Mouse (Mus musculus) liver, adult 2 months (tissue): ENCODE results near the gene Uhrf1bp1l. TPM values are rescaled to one million over a fixed set of nuclear protein-coding genes. Genes with fewer than 3 reads are reported as not detected.
"Not testable (repeated sequence)": the region's sequence is repeated elsewhere in the genome, so short reads cannot be mapped to it uniquely, and the experiment has no call there.

Experiments
- DNase-seq: peaks from one replicate; pipeline ENCODE4 v3.0.0-alpha.2; 2011; ENCODE audit warnings: low read depth, low spot score; ENCODE audit errors: extremely low read depth
- H3K27ac ChIP-seq: fragments of 200-500 bp; replicated peaks from 2 replicates; pipeline ENCODE4 v1.5.1; 2012; ENCODE audit warnings: low read depth, mild to moderate bottlenecking, control low read depth, inconsistent platforms, low read length; ENCODE audit not compliant: insufficient read depth
- H3K27me3 ChIP-seq: fragments of 200-500 bp; 2 replicates; pipeline ENCODE4 v1.6.1; 2012; ENCODE audit warnings: mild to moderate bottlenecking, moderate library complexity, low read length, inconsistent platforms; ENCODE audit not compliant: control insufficient read depth, insufficient read depth
- H3K36me3 ChIP-seq: fragments of 200-500 bp; 2 replicates; pipeline ENCODE4 v1.6.1; 2012; ENCODE audit warnings: low read length, inconsistent platforms; ENCODE audit not compliant: control insufficient read depth, insufficient read depth
- H3K4me1 ChIP-seq: fragments of 200-500 bp; 2 replicates; pipeline ENCODE4 v1.6.1; 2011; ENCODE audit warnings: low read length; ENCODE audit not compliant: control insufficient read depth, insufficient read depth
- H3K4me3 ChIP-seq: fragments of 200-500 bp; 2 replicates; pipeline ENCODE4 v1.5.1; 2011; ENCODE audit warnings: low read depth, mild to moderate bottlenecking, control low read depth, low read length, moderate library complexity; ENCODE audit not compliant: insufficient read depth
- H3K79me2 ChIP-seq: fragments of 200-500 bp; 2 replicates; pipeline ENCODE4 v1.6.1; 2012; ENCODE audit warnings: inconsistent platforms, mild to moderate bottlenecking, low read length, moderate library complexity; ENCODE audit not compliant: control insufficient read depth, insufficient read depth
- H3K9ac ChIP-seq: fragments of 200-500 bp; 2 replicates; pipeline ENCODE4 v1.6.1; 2012; ENCODE audit warnings: low read depth, mild to moderate bottlenecking, control low read depth, inconsistent platforms, low read length
- CTCF ChIP-seq: fragments of 200-500 bp; IDR thresholded peaks from 2 replicates; pipeline ENCODE4 v1.5.1; 2011; ENCODE audit warnings: low read depth, low read length, control low read depth
- POLR2A ChIP-seq: fragments of 200-500 bp; IDR thresholded peaks from 2 replicates; pipeline ENCODE4 v1.6.1; 2011; ENCODE audit warnings: low read length, control low read depth; ENCODE audit not compliant: insufficient read depth; ENCODE audit errors: extremely low read depth
- WGBS: fragments of 180-500 bp; shearing (Covaris S2); methylation state at CpG from one replicate; pipeline ENCODE4 v1.1.7; 2018; 5-methylcytosine and 5-hydroxymethylcytosine counted together
- polyA plus RNA-seq: library from polyadenylated mRNA; depleted of rRNA; stranded (reverse); fragments of >200 nt; gene quantifications from 2 replicates; pipeline ENCODE4 v1.2.3, GENCODE M21; 2012; rRNA removed
- total RNA-seq: library from RNA; depleted of rRNA; stranded (reverse); fragments of >200 nt; gene quantifications from 2 replicates; pipeline ENCODE4 v1.2.3, GENCODE M21; 2014; rRNA removed

Gene Uhrf1bp1l
- 38.6 and 40.8 TPM in 2 replicates for total RNA-seq
- polyA plus RNA-seq: 16.0 and 16.5 TPM in 2 replicates

- no peak for TF ChIP-seq CTCF
- peak; percentile 90; the same call in 1 of the 2 replicates for TF ChIP-seq POLR2A
- H3K36me3 ChIP-seq: no peaks in the 10 kb centered on the region
- DNase-seq: peak; percentile 77
- under 1% methylated on average over 85 of the region's 85 CpGs for WGBS
- H3K4me3 ChIP-seq: peak within 1 kb of the TSS; percentile 83
- no peaks in the 10 kb centered on the region for H3K27me3 ChIP-seq
- peak within 1 kb of the TSS; percentile 95 for H3K27ac ChIP-seq
- H3K9ac ChIP-seq: peak within 1 kb of the TSS; percentile 96
- H3K79me2 ChIP-seq: peaks cover 12% of the 10 kb centered on the region; the same call in 1 of the 2 replicates
- H3K4me1 ChIP-seq: peaks cover 14% of the 10 kb centered on the region
Measured at GRCm38 (mm10) chr10:89744871-89745665, at the start of gene Uhrf1bp1l. Gene Uhrf1bp1l, plus strand, starts transcription at chr10:89744991.

GRCm38 (mm10) chr10:89695194-89695911 is 49.4 kb upstream of the Uhrf1bp1l start:
- Histone ChIP-seq H3K4me1 (no peaks in the 10 kb centered on the region), H3K9ac (no peak overlapping the region), H3K27me3 (no peaks in the 10 kb centered on the region), H3K36me3 (peaks cover 8% of the 10 kb centered on the region; the same call in 1 of the 2 replicates), H3K27ac (no peak overlapping the region), H3K4me3 (no peak overlapping the region; the same call in 1 of the 2 replicates), H3K79me2 (no peaks in the 10 kb centered on the region)
- WGBS: 77% methylated on average over 20 of the region's 20 CpGs
- DNase-seq: no peak
- no peak for TF ChIP-seq POLR2A
- no peak for TF ChIP-seq CTCF

GRCm38 (mm10) chr10:89696270-89696669 is 48.5 kb upstream of the Uhrf1bp1l start:
- 78% methylated on average over 2 of the region's 2 CpGs for WGBS
- H3K36me3 ChIP-seq, H3K4me1 ChIP-seq, H3K9ac ChIP-seq, H3K4me3 ChIP-seq, H3K79me2 ChIP-seq, H3K27me3 ChIP-seq, H3K27ac ChIP-seq: not testable (repeated sequence)
- DNase-seq: peak; percentile 29
- TF ChIP-seq CTCF: peak; percentile 19; the same call in 1 of the 2 replicates

- Histone ChIP-seq H3K4me1 (no peaks in the 10 kb centered on the region), H3K79me2 (no peaks in the 10 kb centered on the region), H3K4me3 (no peak overlapping the region), H3K27me3 (no peaks in the 10 kb centered on the region), H3K27ac (no peak overlapping the region), H3K9ac (no peak overlapping the region), H3K36me3 (no peaks in the 10 kb centered on the region)
- TF ChIP-seq POLR2A (no peak), CTCF (no peak)
- DNase-seq: no peak
- WGBS: 97% methylated on average over 3 of the region's 3 CpGs
Measured at GRCm38 (mm10) chr10:89697956-89698355, 46.8 kb upstream of the Uhrf1bp1l start.

GRCm38 (mm10) chr10:89703042-89703441 is 41.7 kb upstream of the Uhrf1bp1l start:
- Histone ChIP-seq H3K36me3 (no peaks in the 10 kb centered on the region), H3K9ac (no peak overlapping the region), H3K27me3 (no peaks in the 10 kb centered on the region), H3K27ac (no peak overlapping the region), H3K79me2 (no peaks in the 10 kb centered on the region), H3K4me1 (no peaks in the 10 kb centered on the region), H3K4me3 (no peak overlapping the region)
- peak; percentile 24 for DNase-seq
- 47% methylated on average over 5 of the region's 5 CpGs for WGBS
- no peak for TF ChIP-seq CTCF
- no peak for TF ChIP-seq POLR2A
